Comparison of ENCODE assay signal across 8 mouse cellular contexts in the genomic region with DNA sequence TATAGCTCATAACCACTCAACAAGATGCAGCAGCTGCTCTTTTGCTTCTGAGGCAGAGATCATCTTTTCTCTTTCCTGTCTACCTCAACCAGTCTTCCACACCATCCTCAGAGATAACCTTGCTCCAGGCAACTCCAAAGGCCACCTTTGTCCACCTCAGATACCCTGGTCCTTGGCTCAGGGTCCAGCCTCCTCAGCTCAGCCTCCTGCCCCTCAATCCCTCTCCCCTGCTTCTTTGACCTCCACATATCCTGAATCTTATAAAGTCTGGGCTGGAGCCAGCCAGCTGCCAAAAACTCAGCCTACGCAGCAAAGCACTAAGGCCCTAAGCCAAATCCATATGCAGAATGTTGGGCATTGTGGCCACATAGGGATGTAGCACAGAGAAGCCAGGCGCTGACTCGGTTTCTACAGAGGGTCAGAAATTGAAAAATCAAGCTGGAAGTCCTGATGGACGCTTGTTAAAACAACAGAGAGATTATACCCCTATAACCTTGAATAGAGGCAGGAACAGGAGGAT. TPM values are rescaled to one million over a fixed set of nuclear protein-coding genes. Genes with fewer than 3 reads are reported as not detected.
DNase-seq lines count a peak whose midpoint lies in the region; ATAC-seq lines count a peak whose summit lies in the region.

No protein-coding gene starts in this region.

- no peak for DNase-seq in heart, postnatal 4 days
- DNase-seq in embryonic facial prominence, embryonic 10.5 days (ENCODE audit: low spot score): no peak
- DNase-seq in thymus, postnatal 14 days: no peak
- DNase-seq in cerebellum, adult 18-20 months: no peak
- no peak for DNase-seq in gastrocnemius, adult 8-10 months (ENCODE audit: low spot score in 2 of 2)

- no peaks in the 10 kb centered on the region; the same call in 1 of the 2 replicates for H3K36me3 ChIP-seq in heart, embryonic 16.5 days (ENCODE audit: control insufficient read depth, insufficient read depth)
- H3K36me3 ChIP-seq in embryonic facial prominence, embryonic 10.5 days (replicated peaks): peaks cover 23% of the 10 kb centered on the region
- H3K36me3 ChIP-seq in hindbrain, embryonic 15.5 days: no peaks in the 10 kb centered on the region
- H3K36me3 ChIP-seq in midbrain, embryonic 12.5 days: peaks cover 22% of the 10 kb centered on the region

- ATAC-seq in heart, embryonic 16.5 days (replicated peaks; ENCODE audit: extremely low read depth, insufficient read depth, low FRiP score): no peak
- no peak for ATAC-seq in hindbrain, embryonic 15.5 days (ENCODE audit: low FRiP score, low read depth)
- no peak for ATAC-seq in midbrain, embryonic 12.5 days (ENCODE audit: low FRiP score, low read depth)

- H3K9ac ChIP-seq in heart, embryonic 16.5 days (ENCODE audit: low read length): peak overlapping the region; percentile 64; the same call in 1 of the 2 replicates
- no peak overlapping the region for H3K9ac ChIP-seq in hindbrain, embryonic 15.5 days
- no peak overlapping the region for H3K9ac ChIP-seq in midbrain, embryonic 12.5 days (replicated peaks)

- WGBS in heart, embryonic 16.5 days: 74% methylated on average over 4 of the region's 4 CpGs
- 93% methylated on average over 4 of the region's 4 CpGs for WGBS in embryonic facial prominence, embryonic 10.5 days
- WGBS in hindbrain, embryonic 15.5 days: 87% methylated on average over 4 of the region's 4 CpGs
- WGBS in midbrain, embryonic 12.5 days: 90% methylated on average over 4 of the region's 4 CpGs

- peak overlapping the region; percentile 94 for H3K27ac ChIP-seq in heart, embryonic 16.5 days (ENCODE audit: low read length)
- H3K27ac ChIP-seq in embryonic facial prominence, embryonic 10.5 days (replicated peaks): peak overlapping the region; percentile 92
- H3K27ac ChIP-seq in hindbrain, embryonic 15.5 days (replicated peaks): peak overlapping the region; percentile 72
- peak overlapping the region; percentile 78; the same call in 1 of the 2 replicates for H3K27ac ChIP-seq in midbrain, embryonic 12.5 days (replicated peaks)

- peak overlapping the region; percentile 66; the same call in 1 of the 2 replicates for H3K4me2 ChIP-seq in heart, embryonic 16.5 days (ENCODE audit: low read depth, low read length)
- H3K4me2 ChIP-seq in hindbrain, embryonic 15.5 days: peak overlapping the region; percentile 76; the same call in 1 of the 2 replicates
- H3K4me2 ChIP-seq in midbrain, embryonic 12.5 days (replicated peaks): peak overlapping the region; percentile 84

- H3K9me3 ChIP-seq in heart, embryonic 16.5 days (replicated peaks; ENCODE audit: control insufficient read depth, low read length): no peaks in the 10 kb centered on the region
- H3K9me3 ChIP-seq in embryonic facial prominence, embryonic 10.5 days: no peaks in the 10 kb centered on the region
- H3K9me3 ChIP-seq in hindbrain, embryonic 15.5 days: no peaks in the 10 kb centered on the region
- no peaks in the 10 kb centered on the region for H3K9me3 ChIP-seq in midbrain, embryonic 12.5 days

- H3K27me3 ChIP-seq in heart, embryonic 16.5 days (ENCODE audit: control insufficient read depth, insufficient read depth, low read length): no peaks in the 10 kb centered on the region
- no peaks in the 10 kb centered on the region for H3K27me3 ChIP-seq in embryonic facial prominence, embryonic 10.5 days (replicated peaks; ENCODE audit: low read depth, poor library complexity, severe bottlenecking)
- H3K27me3 ChIP-seq in hindbrain, embryonic 15.5 days: no peaks in the 10 kb centered on the region
- no peaks in the 10 kb centered on the region for H3K27me3 ChIP-seq in midbrain, embryonic 12.5 days

- peaks cover 24% of the 10 kb centered on the region for H3K4me1 ChIP-seq in heart, embryonic 16.5 days (ENCODE audit: control insufficient read depth, insufficient read depth, low read length)
- H3K4me1 ChIP-seq in embryonic facial prominence, embryonic 10.5 days: peaks cover 40% of the 10 kb centered on the region
- peaks cover 22% of the 10 kb centered on the region for H3K4me1 ChIP-seq in hindbrain, embryonic 15.5 days (replicated peaks)
- peaks cover 23% of the 10 kb centered on the region for H3K4me1 ChIP-seq in midbrain, embryonic 12.5 days

- H3K4me3 ChIP-seq in heart, embryonic 16.5 days (ENCODE audit: low read length): no peak overlapping the region
- no peak overlapping the region for H3K4me3 ChIP-seq in embryonic facial prominence, embryonic 10.5 days
- no peak overlapping the region for H3K4me3 ChIP-seq in hindbrain, embryonic 15.5 days
- no peak overlapping the region for H3K4me3 ChIP-seq in midbrain, embryonic 12.5 days

RNA-seq across cellular contexts. Expression of gene Phrf1, which starts 5.8 kb away (rescaled TPM):
- polyA plus RNA-seq in heart, embryonic 16.5 days (2015; fragmentation: Nextera tagmentation; extraction: Ambion mirVana): 43.5 and 50.7 TPM in 2 replicates
- total RNA-seq in heart, postnatal 4 days (2021): 10 to 100 TPM; 44.3 to 52.2 TPM
- 114 and 124 TPM in 2 replicates for polyA plus RNA-seq in embryonic facial prominence, embryonic 10.5 days (2016; fragmentation: Nextera tagmentation; extraction: Ambion mirVana)
- 66.1 and 71.7 TPM in 2 replicates for polyA plus RNA-seq in hindbrain, embryonic 15.5 days (2015; fragmentation: Nextera tagmentation; extraction: Ambion mirVana)
- 107 and 112 TPM in 2 replicates for polyA plus RNA-seq in midbrain, embryonic 12.5 days (2016; fragmentation: Nextera tagmentation; extraction: Ambion mirVana)
- 10 to 100 TPM; 16.8 to 25.3 (median 19.4) TPM for total RNA-seq in gastrocnemius, adult 8-10 months (2022)

RNA-seq across cellular contexts. Expression of gene Rassf7, which starts 7.1 kb away (rescaled TPM):
- 16.1 and 17.2 TPM in 2 replicates for polyA plus RNA-seq in heart, embryonic 16.5 days (2015; fragmentation: Nextera tagmentation; extraction: Ambion mirVana)
- 1 to 10 TPM; 4.1 to 6.1 TPM for total RNA-seq in heart, postnatal 4 days (2021)
- polyA plus RNA-seq in embryonic facial prominence, embryonic 10.5 days (2016; fragmentation: Nextera tagmentation; extraction: Ambion mirVana): 54.5 and 56.0 TPM in 2 replicates
- polyA plus RNA-seq in hindbrain, embryonic 15.5 days (2015; fragmentation: Nextera tagmentation; extraction: Ambion mirVana): 24.5 and 25.7 TPM in 2 replicates
- 40.1 and 40.6 TPM in 2 replicates for polyA plus RNA-seq in midbrain, embryonic 12.5 days (2016; fragmentation: Nextera tagmentation; extraction: Ambion mirVana)
- under 1 TPM in 2 of 4 experiments, not detected in 2; 0.38 to 0.56 TPM for total RNA-seq in gastrocnemius, adult 8-10 months (2022)

RNA-seq across cellular contexts. Expression of gene Lmntd2, which starts 8.9 kb away (rescaled TPM):
- polyA plus RNA-seq in heart, embryonic 16.5 days (2015; fragmentation: Nextera tagmentation; extraction: Ambion mirVana): 0.54 and 0.76 TPM in 2 replicates
- not detected for total RNA-seq in heart, postnatal 4 days (2021)
- 4.9 and 5.3 TPM in 2 replicates for polyA plus RNA-seq in embryonic facial prominence, embryonic 10.5 days (2016; fragmentation: Nextera tagmentation; extraction: Ambion mirVana)
- 0.68 and 0.70 TPM in 2 replicates for polyA plus RNA-seq in hindbrain, embryonic 15.5 days (2015; fragmentation: Nextera tagmentation; extraction: Ambion mirVana)
- polyA plus RNA-seq in midbrain, embryonic 12.5 days (2016; fragmentation: Nextera tagmentation; extraction: Ambion mirVana): 3.7 and 3.8 TPM in 2 replicates
- not detected for total RNA-seq in gastrocnemius, adult 8-10 months (2022)

RNA-seq across cellular contexts. Expression of gene Lrrc56, which starts 28.8 kb away (rescaled TPM):
- 3.0 and 4.1 TPM in 2 replicates for polyA plus RNA-seq in heart, embryonic 16.5 days (2015; fragmentation: Nextera tagmentation; extraction: Ambion mirVana)
- total RNA-seq in heart, postnatal 4 days (2021): 1 to 10 TPM; 4.3 to 4.5 TPM
- 15.1 and 18.1 TPM in 2 replicates for polyA plus RNA-seq in embryonic facial prominence, embryonic 10.5 days (2016; fragmentation: Nextera tagmentation; extraction: Ambion mirVana)
- polyA plus RNA-seq in hindbrain, embryonic 15.5 days (2015; fragmentation: Nextera tagmentation; extraction: Ambion mirVana): 8.8 and 11.2 TPM in 2 replicates
- polyA plus RNA-seq in midbrain, embryonic 12.5 days (2016; fragmentation: Nextera tagmentation; extraction: Ambion mirVana): 13.1 and 14.4 TPM in 2 replicates
- 1 to 10 TPM; 1.4 to 2.5 (median 2.0) TPM for total RNA-seq in gastrocnemius, adult 8-10 months (2022)

RNA-seq across cellular contexts. Expression of gene Hras, which starts 29.0 kb away (rescaled TPM):
- 59.5 and 92.1 TPM in 2 replicates for polyA plus RNA-seq in heart, embryonic 16.5 days (2015; fragmentation: Nextera tagmentation; extraction: Ambion mirVana)
- 100 to 1,000 TPM; 105 to 119 TPM for total RNA-seq in heart, postnatal 4 days (2021)
- 94.3 and 94.9 TPM in 2 replicates for polyA plus RNA-seq in embryonic facial prominence, embryonic 10.5 days (2016; fragmentation: Nextera tagmentation; extraction: Ambion mirVana)
- 182 and 186 TPM in 2 replicates for polyA plus RNA-seq in hindbrain, embryonic 15.5 days (2015; fragmentation: Nextera tagmentation; extraction: Ambion mirVana)
- 93.4 and 96.4 TPM in 2 replicates for polyA plus RNA-seq in midbrain, embryonic 12.5 days (2016; fragmentation: Nextera tagmentation; extraction: Ambion mirVana)
- 100 to 1,000 TPM; 112 to 158 (median 132) TPM for total RNA-seq in gastrocnemius, adult 8-10 months (2022)
